Mouse (Mus musculus) cerebellum, postnatal 4 days (tissue): ENCODE measurements at regions not wholly inside any gene's neighbourhood (a gene's known extent, or its start where the extent isn't known, plus 50 kb on each side); places are given as distances from the start of the nearest gene placed in this dataset.

ENCODE experiments used
- DNase-seq, 2 experiments: peaks; one replicate each; pipeline ENCODE4 v3.0.0; 2022; ENCODE audit warnings: low spot score in 2 of 2, mixed read lengths in 1 of 2

- DNase-seq: no peak
Measured at GRCm38 (mm10) chr12:106871481-106871880, 617.0 kb upstream of the 3110018I06Rik start.

- DNase-seq: no peak
Measured at GRCm38 (mm10) chr12:106872966-106873730, 615.3 kb upstream of the 3110018I06Rik start.

DNA sequence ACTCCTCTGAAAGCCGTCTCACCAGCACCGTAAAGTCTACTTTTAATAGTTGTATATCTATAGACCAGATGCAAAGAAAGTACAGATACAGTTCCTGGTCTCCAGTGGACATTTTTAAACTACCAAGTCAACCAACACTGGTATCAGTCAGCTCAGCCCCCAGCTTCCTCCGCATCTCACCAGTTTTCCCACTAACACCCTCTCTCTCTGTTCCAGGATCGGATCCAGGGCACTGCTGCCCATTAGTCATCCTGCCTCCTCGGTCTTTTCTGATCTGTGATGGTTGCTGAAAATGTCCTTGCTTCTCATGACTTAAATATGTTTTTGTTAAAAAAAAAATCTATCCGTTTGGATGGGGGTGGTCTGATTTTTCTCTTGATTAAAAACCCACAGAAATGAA is 598.1 kb upstream of the 3110018I06Rik start:
- DNase-seq: no peak

- DNase-seq: no peak
Measured at GRCm38 (mm10) chr12:106894061-106894460, 594.4 kb upstream of the 3110018I06Rik start.

- no peak for DNase-seq
Measured at GRCm38 (mm10) chr12:106904202-106904601, 584.2 kb upstream of the 3110018I06Rik start.

DNA sequence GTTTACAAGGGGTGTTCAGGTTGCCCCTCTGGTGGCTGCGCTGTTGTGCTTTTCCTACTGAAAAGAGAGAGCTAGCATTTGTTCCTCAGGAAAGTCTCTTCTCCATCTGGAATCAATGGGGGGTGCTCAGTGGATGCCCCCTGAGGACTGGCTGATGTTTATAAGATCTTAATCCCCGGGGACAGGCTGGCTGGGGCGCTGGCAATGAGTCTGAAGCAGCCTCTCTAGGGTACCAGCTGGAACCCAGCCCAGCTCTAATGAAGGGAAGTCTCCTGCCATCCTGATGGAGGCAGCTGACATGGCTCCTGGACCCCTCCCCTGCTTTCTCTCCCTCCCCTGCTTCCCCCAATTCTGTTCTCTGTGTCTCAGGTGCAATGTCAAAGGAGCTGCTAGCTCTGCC is 575.6 kb upstream of the 3110018I06Rik start:
- DNase-seq: no peak

DNA sequence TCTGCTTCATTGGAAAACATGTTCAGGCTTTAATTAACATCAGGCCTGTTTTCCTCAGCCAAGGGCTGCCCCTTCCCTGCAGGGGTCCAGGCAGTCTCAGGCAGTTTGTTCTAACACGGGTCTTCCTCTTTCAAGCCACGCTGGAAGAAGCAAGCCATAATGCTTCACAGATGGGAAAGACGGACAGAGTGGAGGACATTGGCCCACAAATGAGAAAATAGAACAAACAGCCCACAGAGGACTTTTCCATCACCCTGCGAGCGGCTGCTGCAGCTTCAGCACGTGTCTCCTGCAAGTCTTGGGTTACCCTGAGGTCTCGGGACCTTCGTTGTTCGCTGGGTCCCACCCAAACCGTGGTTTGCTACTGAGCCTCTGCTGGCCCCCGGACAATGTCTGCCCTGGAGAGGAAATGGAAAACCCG is 565.9 kb upstream of the 3110018I06Rik start:
- peak in 1 of 2 experiments; percentile 15 for DNase-seq

- no peak for DNase-seq
Measured at GRCm38 (mm10) chr12:106928389-106928788, 560.0 kb upstream of the 3110018I06Rik start.

DNA sequence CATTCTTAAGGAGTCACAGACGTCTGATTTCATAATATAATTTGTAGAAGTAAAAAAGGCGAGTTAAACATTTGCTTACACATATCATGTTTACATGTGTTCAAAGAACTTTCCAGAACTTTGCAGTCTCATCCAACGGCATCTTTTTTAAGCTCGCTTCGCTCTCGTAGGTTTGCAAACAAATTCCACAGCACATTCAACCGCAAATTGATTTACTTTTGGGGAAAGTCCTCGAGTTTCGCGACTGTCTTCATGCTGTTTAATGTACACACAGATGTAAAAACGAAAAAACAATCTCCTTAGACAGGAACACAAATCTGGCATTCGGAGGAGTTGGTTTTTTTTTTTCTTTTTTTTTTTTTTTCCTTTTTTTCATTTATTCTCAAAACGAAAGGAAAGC is 559.3 kb upstream of the 3110018I06Rik start:
- DNase-seq: no peak

GRCm38 (mm10) chr12:106931591-106931990 is 556.8 kb upstream of the 3110018I06Rik start:
- DNase-seq: no peak

DNA sequence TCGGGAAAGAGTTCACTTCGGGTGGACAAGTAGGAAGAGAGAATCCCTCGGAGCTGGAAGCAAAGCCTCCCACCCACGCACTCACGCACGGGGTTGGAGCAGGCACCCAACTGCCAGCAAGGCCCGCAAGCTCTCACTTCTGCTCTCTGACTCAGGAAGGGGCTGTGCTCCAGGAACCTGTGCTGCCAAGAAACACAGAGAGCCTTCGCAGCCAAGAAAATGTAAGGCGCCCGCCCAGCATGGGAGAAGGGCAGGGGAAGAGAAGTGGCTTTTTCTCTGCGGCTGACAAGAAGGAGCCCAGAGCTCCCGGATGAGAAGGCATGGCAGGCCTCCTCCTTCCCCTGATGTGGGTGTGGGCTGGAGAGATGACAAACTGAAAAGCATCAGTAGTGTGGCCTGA is 549.1 kb upstream of the 3110018I06Rik start:
- peak in 1 of 2 experiments; percentile 11 for DNase-seq

DNA sequence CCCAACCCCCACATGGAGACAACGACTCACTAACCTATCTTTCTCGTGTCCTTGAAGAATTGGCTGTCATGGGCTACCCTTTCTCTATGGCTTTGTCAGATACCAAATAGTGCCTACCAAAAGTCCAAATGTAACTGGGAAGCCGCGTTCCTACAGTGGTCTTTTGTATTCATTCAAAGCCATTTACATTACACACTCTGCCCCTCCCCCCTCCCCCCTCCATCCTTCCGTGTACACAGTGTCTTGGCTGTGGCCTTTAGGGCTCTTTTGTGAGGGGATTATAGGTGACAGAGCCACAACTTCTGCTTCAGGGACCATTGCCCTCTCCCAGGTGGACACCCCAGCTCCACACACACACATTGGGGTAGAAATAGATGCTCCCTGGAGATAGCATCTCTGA is 544.6 kb upstream of the 3110018I06Rik start:
- no peak for DNase-seq

- no peak for DNase-seq
Measured at GRCm38 (mm10) chr12:106952621-106953020, 535.8 kb upstream of the 3110018I06Rik start.

GRCm38 (mm10) chr12:106955778-106956177 is 532.7 kb upstream of the 3110018I06Rik start:
- peak; percentile 60 to 92 for DNase-seq

- DNase-seq: peak in 1 of 2 experiments; percentile 10
Measured at GRCm38 (mm10) chr12:106956266-106956665, 532.2 kb upstream of the 3110018I06Rik start.

DNA sequence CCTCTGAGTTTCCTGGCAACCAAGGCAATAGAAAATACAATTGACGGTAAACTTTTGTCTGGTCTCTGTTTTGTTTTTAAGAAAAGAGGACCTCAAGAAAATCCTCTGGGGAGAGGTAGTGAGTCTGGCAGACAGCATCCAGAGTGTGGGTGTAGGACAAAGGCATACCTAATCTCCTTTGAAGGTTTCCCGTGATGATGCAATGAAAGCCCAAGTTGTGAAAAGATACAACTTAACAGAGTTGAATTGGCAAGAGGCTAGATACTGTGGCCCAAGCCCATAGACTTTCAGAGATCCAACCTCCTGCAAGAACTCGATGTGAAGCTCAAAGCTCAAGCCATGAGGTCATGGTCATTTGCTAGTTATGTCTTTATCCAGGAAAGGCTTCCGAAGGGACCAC is 526.4 kb upstream of the 3110018I06Rik start:
- DNase-seq: no peak

- DNase-seq: no peak
Measured at GRCm38 (mm10) chr12:106963762-106964161, 524.7 kb upstream of the 3110018I06Rik start.

DNA sequence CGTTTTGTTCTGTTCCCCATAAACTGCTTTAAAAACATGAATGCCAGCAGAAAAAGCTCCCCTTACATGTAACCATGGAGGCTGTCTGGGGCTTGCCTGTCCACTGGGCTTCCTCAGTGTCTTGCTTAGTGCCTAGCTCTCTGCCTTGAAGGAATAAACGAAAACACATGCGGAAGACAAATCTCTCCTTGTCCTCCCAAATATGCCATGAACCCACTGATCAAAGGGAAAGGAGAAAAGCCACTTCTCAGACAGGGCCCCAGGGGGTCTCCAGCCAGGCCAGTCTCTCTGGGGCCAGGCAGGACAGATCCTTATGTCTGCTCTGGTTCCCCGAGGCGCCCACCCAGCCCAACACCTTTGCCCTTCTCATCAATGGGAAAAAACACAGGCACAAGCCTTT is 518.6 kb upstream of the 3110018I06Rik start:
- no peak for DNase-seq

- DNase-seq: no peak
Measured at GRCm38 (mm10) chr12:106992421-106992820, 496.0 kb upstream of the 3110018I06Rik start.

DNA sequence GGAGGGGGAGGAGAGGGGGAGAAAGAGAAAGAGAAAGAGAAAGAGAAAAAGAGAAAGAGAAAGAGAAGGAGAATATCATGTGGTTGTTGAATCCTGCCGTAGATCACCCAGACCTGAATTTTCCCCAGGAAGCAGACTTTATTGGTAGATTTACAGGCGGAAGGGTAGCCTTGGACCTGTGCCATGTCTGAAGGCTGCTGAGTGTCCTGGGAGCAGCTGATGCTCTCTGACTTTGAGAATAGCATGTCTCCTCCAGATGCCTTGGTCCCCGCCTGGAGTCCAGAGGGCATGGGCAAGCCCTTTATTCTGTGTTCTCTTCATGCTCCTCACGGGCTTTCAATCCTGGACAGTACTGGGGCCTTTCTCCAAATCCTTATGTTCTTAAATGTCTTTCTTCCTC is 495.4 kb upstream of the 3110018I06Rik start:
- peak in 1 of 2 experiments; percentile 7 for DNase-seq

DNA sequence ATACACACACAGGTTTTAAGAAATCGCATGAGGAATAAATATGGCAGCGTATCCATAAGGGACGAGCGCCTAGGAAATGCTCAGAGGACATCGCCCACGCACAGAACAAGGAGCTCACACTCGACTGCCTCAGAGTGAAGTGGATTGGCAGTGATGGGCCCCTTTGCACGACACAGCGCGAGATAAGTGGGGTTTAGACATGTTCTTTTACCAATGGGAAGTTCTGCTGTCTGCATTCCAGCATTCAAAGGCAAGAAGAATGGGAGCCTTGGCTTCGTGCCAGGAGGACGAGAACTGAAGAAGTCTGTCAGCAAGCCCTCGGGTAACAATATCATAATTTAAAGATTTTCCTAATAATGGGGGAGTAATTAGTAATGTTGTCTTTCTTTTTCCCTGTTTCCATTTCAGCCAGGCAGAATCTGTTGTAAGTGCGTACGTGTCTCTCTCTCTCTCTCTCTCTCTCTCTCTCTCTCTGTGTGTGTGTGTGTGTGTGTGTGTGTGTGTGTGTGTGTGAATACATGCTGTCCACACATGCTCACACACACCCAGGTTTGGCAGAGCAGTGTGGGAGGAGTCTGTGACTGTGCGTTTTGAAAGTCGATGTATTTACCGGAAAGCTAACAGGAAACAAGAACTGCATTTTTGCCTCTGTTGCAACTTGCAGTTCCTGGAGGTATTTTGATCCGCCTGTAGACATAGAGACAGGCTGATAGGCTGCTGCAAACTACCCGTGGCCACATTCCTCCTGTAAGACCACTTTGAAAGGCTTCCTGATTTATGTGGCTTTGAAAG is 477.2 kb upstream of the 3110018I06Rik start:
- peak in 1 of 2 experiments; percentile 16 for DNase-seq

GRCm38 (mm10) chr12:107016801-107017200 is 471.6 kb upstream of the 3110018I06Rik start:
- no peak for DNase-seq

GRCm38 (mm10) chr12:107021806-107022205 is 466.6 kb upstream of the 3110018I06Rik start:
- no peak for DNase-seq
